Mouse (Mus musculus): ENCODE measurements around the gene Mif4gd. TPM values are rescaled to one million over a fixed set of nuclear protein-coding genes. Genes with fewer than 3 reads are reported as not detected.
A peak's percentile ranks its signal among the peaks of the same experiment; 100 is the strongest.

The Mif4gd gene
- polyA plus RNA-seq, 1 experiment from 2014 or later: 16.4 TPM

DNA sequence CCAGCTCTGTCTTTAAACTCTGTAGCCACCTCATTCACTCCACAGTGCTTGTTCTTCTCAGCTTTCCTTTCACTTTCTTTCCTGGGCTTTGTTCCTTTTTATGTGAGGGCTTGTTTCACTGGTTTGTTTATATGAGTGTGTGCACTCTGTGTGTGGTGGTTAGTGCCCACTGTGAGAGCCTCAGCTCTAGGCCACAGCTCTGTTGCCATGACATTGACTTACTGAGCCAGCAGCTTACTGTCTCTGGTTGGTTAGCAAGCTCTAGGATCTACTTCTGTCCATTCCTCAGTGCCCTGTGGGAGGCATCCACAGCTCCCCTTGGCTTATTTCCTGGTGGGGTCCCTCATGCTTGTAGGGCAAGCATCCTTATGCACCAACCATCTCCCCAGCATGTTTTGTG lies 33.7 kb downstream of the Mif4gd start:
- no peaks in the 10 kb centered on the region for H3K4me1 ChIP-seq (ENCODE audit: control insufficient read depth, insufficient read depth, low read length)
- no peak overlapping the region for H3K4me2 ChIP-seq
- peaks cover 19% of the 10 kb centered on the region for H3K36me3 ChIP-seq (ENCODE audit: control insufficient read depth, insufficient read depth, low read length)
- H3K27ac ChIP-seq (ENCODE audit: low read depth, low read length): no peak overlapping the region
- H3K4me3 ChIP-seq (ENCODE audit: low read depth, low read length): no peak overlapping the region
- H3K27me3 ChIP-seq (ENCODE audit: control insufficient read depth, insufficient read depth, low read length): no peaks in the 10 kb centered on the region
- ATAC-seq (ENCODE audit: low FRiP score) (no peak), DNase-seq (ENCODE audit: low spot score, missing footprints) (peak; percentile 84)
- H3K9ac ChIP-seq (ENCODE audit: low read length): no peak overlapping the region
- H3K9me3 ChIP-seq (ENCODE audit: control insufficient read depth, low read length): no peaks in the 10 kb centered on the region

DNA sequence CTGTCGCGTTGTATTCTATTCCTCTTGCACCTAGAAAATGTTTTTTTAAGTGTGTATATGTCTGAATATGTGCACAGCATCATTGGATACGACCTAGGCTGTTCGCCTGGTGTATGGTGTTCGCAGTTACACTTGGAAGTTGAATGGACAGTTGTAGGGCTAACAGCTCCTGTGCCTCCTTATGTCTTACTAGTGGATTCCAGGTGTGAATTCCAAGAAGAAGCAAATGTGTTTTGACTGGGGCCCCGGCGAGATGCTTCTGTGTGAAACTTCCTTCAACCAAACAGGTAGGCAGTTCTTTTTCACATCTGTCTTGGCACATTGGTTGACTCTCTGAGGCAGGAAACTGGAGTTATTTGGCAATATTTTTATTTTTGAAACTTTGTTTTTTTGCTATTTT lies 47.8 kb downstream of the Mif4gd start:
- WGBS: 22% methylated on average over 7 of the region's 7 CpGs
- Histone ChIP-seq H3K4me2 (peak overlapping the region; percentile 80), H3K36me3 (ENCODE audit: control insufficient read depth, insufficient read depth, low read length) (peaks cover 10% of the 10 kb centered on the region; the same call in 1 of the 2 replicates), H3K9ac (ENCODE audit: low read length) (peak overlapping the region; percentile 83), H3K4me1 (ENCODE audit: control insufficient read depth, insufficient read depth, low read length) (peaks cover 9% of the 10 kb centered on the region), H3K9me3 (ENCODE audit: control insufficient read depth, low read length) (no peaks in the 10 kb centered on the region), H3K27me3 (ENCODE audit: control insufficient read depth, insufficient read depth, low read length) (no peaks in the 10 kb centered on the region), H3K4me3 (ENCODE audit: low read depth, low read length) (peak overlapping the region; percentile 59), H3K27ac (ENCODE audit: low read depth, low read length) (no peak overlapping the region)
- no peak for ATAC-seq (ENCODE audit: low FRiP score)
- peak; percentile 82 for DNase-seq (ENCODE audit: low spot score, missing footprints)

DNA sequence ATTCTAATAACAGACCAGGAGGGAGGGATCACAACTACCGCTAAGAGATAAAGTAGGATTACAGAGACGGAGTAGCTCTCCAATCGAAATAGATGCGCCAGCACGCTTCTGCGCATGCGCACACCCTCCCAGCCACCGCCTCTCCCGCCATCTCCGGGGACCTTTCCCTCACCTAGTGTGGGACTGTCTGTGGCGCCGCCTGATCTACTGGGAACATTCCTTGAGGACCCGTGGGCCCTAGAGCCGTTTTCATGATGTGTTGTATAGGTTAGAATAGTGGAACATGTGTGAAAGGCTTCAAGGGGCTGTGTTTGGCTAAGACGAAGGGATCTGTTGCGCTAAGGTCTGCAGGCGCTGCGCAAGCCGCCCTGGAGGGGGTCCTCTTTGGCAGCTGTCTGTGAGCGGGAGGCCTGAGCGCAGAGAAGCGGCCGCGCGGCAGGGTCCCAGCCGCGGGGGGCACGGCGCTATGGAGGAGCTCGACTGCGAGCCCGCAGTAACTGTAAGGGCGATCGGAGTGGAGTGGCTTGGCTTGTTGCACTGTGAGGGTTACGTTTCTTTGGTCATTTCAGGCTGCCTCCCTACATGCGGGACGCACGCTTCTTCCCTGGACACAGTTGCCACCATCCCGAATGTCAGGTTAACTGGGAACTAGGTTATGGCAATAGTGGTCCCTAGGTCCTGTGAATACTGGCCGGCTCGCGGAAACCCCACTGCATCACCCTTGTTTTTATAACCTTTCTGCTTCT lies 48.5 kb downstream of the Mif4gd start, which contains the start of gene Nup85:
TSS of gene Nup85 (plus strand) at position 371 of the 746 bp plus-strand sequence.
- DNase-seq (ENCODE audit: low spot score, missing footprints) (peak; percentile 100), ATAC-seq (ENCODE audit: low FRiP score) (peak; percentile 92)
- WGBS: 0% methylated on average over 42 of the region's 42 CpGs

DNA sequence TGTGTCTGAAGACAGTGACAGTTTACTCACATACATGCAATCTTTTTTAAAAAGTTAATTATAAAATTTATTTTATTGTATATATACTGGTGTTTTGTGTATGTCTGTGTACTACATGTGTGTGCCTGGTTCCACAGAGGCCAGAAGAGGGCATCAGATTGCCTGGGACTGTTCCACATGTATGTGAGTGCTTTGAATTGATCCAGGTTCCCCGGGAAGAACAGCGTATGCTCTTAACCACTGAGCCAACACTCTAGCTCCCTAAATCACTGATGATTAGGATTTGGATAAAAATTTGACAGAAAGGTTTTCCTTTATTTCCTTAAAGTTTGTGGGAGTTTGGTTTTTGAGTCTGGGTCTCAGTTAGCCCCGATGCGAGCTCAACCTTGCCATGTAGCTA lies 49.4 kb downstream of the Mif4gd start:
- H3K4me1 ChIP-seq (ENCODE audit: control insufficient read depth, insufficient read depth, low read length): peaks cover 9% of the 10 kb centered on the region
- ATAC-seq (ENCODE audit: low FRiP score) (0 out of 2 replicates have a peak, but pooled peaks have one; percentile 33), DNase-seq (ENCODE audit: low spot score, missing footprints) (no peak)
- H3K4me3 ChIP-seq (ENCODE audit: low read depth, low read length): peak overlapping the region; percentile 59
- peak overlapping the region; percentile 83 for H3K9ac ChIP-seq (ENCODE audit: low read length)
- peak overlapping the region; percentile 80 for H3K4me2 ChIP-seq
- H3K27me3 ChIP-seq (ENCODE audit: control insufficient read depth, insufficient read depth, low read length): no peaks in the 10 kb centered on the region
- WGBS: 50% methylated on average over 4 of the region's 4 CpGs
- H3K27ac ChIP-seq (ENCODE audit: low read depth, low read length): no peak overlapping the region; the same call in 1 of the 2 replicates
- H3K9me3 ChIP-seq (ENCODE audit: control insufficient read depth, low read length): no peaks in the 10 kb centered on the region
- peaks cover 3% of the 10 kb centered on the region; the same call in 1 of the 2 replicates for H3K36me3 ChIP-seq (ENCODE audit: control insufficient read depth, insufficient read depth, low read length)

More for the DNA sequence above, 48.5 kb downstream of the Mif4gd start, which contains the start of gene Nup85:
- Histone ChIP-seq H3K9me3 (ENCODE audit: control insufficient read depth, low read length) (no peaks in the 10 kb centered on the region), H3K4me1 (ENCODE audit: control insufficient read depth, insufficient read depth, low read length) (peaks cover 9% of the 10 kb centered on the region), H3K27me3 (ENCODE audit: control insufficient read depth, insufficient read depth, low read length) (no peaks in the 10 kb centered on the region), H3K4me2 (peak within 1 kb of the TSS; percentile 80), H3K36me3 (ENCODE audit: control insufficient read depth, insufficient read depth, low read length) (peaks cover 10% of the 10 kb centered on the region; the same call in 1 of the 2 replicates), H3K9ac (ENCODE audit: low read length) (peak within 1 kb of the TSS; percentile 83), H3K27ac (ENCODE audit: low read depth, low read length) (peak within 1 kb of the TSS; percentile 74), H3K4me3 (ENCODE audit: low read depth, low read length) (peak within 1 kb of the TSS; percentile 59)

Other genes with a start within 250 kb of the Mif4gd start
- 17.8 and 18.3 TPM in 2 replicates for gene Hid1, start 245.2 kb downstream of the Mif4gd start, polyA plus RNA-seq (2014; fragmentation: Nextera tagmentation; extraction: Ambion mirVana)
- gene Cdr2l, start 231.1 kb downstream of the Mif4gd start, polyA plus RNA-seq (2014; fragmentation: Nextera tagmentation; extraction: Ambion mirVana): 20.6 and 20.9 TPM in 2 replicates
- gene Mrpl58, start 209.2 kb downstream of the Mif4gd start, polyA plus RNA-seq (2014; fragmentation: Nextera tagmentation; extraction: Ambion mirVana): 268 and 278 TPM in 2 replicates
- gene Atp5h, start 193.0 kb downstream of the Mif4gd start, polyA plus RNA-seq (2014; fragmentation: Nextera tagmentation; extraction: Ambion mirVana): 886 and 917 TPM in 2 replicates
- 21.6 and 24.0 TPM in 2 replicates for gene Kctd2, start 192.8 kb downstream of the Mif4gd start, polyA plus RNA-seq (2014; fragmentation: Nextera tagmentation; extraction: Ambion mirVana)
- not detected in 2 replicates for gene Trim80, start 172.4 kb downstream of the Mif4gd start, polyA plus RNA-seq (2014; fragmentation: Nextera tagmentation; extraction: Ambion mirVana)
- 0.14 TPM in 1 of 2 replicates, not detected in the other for gene Slc16a5, start 150.5 kb downstream of the Mif4gd start, polyA plus RNA-seq (2014; fragmentation: Nextera tagmentation; extraction: Ambion mirVana)
- 7.7 and 7.8 TPM in 2 replicates for gene Armc7, start 137.3 kb downstream of the Mif4gd start, polyA plus RNA-seq (2014; fragmentation: Nextera tagmentation; extraction: Ambion mirVana)
- gene Nt5c, start 121.1 kb downstream of the Mif4gd start, polyA plus RNA-seq (2014; fragmentation: Nextera tagmentation; extraction: Ambion mirVana): 68.3 and 69.8 TPM in 2 replicates
- gene Jpt1, start 98.6 kb downstream of the Mif4gd start, polyA plus RNA-seq (2014; fragmentation: Nextera tagmentation; extraction: Ambion mirVana): 954 and 958 TPM in 2 replicates
- 1,615 and 1,739 TPM in 2 replicates for gene Sumo2, start 76.7 kb downstream of the Mif4gd start, polyA plus RNA-seq (2014; fragmentation: Nextera tagmentation; extraction: Ambion mirVana)
- gene Nup85, start 48.5 kb downstream of the Mif4gd start, polyA plus RNA-seq (2014; fragmentation: Nextera tagmentation; extraction: Ambion mirVana): 195 and 197 TPM in 2 replicates
- 105 TPM in 2 replicates for gene Mrps7, start 9.0 kb downstream of the Mif4gd start, polyA plus RNA-seq (2014; fragmentation: Nextera tagmentation; extraction: Ambion mirVana)
- 18.7 and 25.1 TPM in 2 replicates for gene Gga3, start 8.9 kb downstream of the Mif4gd start, polyA plus RNA-seq (2014; fragmentation: Nextera tagmentation; extraction: Ambion mirVana)
- 20.3 and 24.0 TPM in 2 replicates for gene Slc25a19, start 15.3 kb upstream of the Mif4gd start, polyA plus RNA-seq (2014; fragmentation: Nextera tagmentation; extraction: Ambion mirVana)
- 74.3 and 77.7 TPM in 2 replicates for gene Grb2, start 95.6 kb upstream of the Mif4gd start, polyA plus RNA-seq (2014; fragmentation: Nextera tagmentation; extraction: Ambion mirVana)
- 15.1 and 16.7 TPM in 2 replicates for gene Tmem94, start 152.5 kb upstream of the Mif4gd start, polyA plus RNA-seq (2014; fragmentation: Nextera tagmentation; extraction: Ambion mirVana)
- 10.4 and 11.7 TPM in 2 replicates for gene Caskin2, start 200.7 kb upstream of the Mif4gd start, polyA plus RNA-seq (2014; fragmentation: Nextera tagmentation; extraction: Ambion mirVana)
- 20.8 and 21.7 TPM in 2 replicates for gene Tsen54, start 201.8 kb upstream of the Mif4gd start, polyA plus RNA-seq (2014; fragmentation: Nextera tagmentation; extraction: Ambion mirVana)
- gene Llgl2, start 211.1 kb upstream of the Mif4gd start, polyA plus RNA-seq (2014; fragmentation: Nextera tagmentation; extraction: Ambion mirVana): 2.4 and 2.5 TPM in 2 replicates
- not detected in 2 replicates for gene Myo15b, start 245.4 kb upstream of the Mif4gd start, polyA plus RNA-seq (2014; fragmentation: Nextera tagmentation; extraction: Ambion mirVana)